Mouse (Mus musculus) testis, adult 2 months (tissue): ENCODE data around the gene 2010315B03Rik.

Experiments
- CTCF ChIP-seq: fragments of 200-500 bp; IDR thresholded peaks from 2 replicates; pipeline ENCODE4 v1.5.1; 2012; ENCODE audit warnings: low read depth, mild to moderate bottlenecking, inconsistent platforms, low read length, moderate library complexity; ENCODE audit not compliant: control insufficient read depth, insufficient read depth, insufficient replicate concordance
- POLR2A ChIP-seq: fragments of 200-500 bp; IDR thresholded peaks from 2 replicates; pipeline ENCODE4 v1.6.1; 2012; ENCODE audit warnings: low read depth, mild to moderate bottlenecking, inconsistent platforms, low read length, moderate library complexity; ENCODE audit not compliant: control insufficient read depth

- TF ChIP-seq POLR2A (no peak), CTCF (no peak)
Measured at GRCm38 (mm10) chr9:124267493-124267892, 45.0 kb downstream of the 2010315B03Rik start.
